Mouse (Mus musculus) layer of hippocampus, adult 8-10 months (tissue): Measurements from ENCODE around the gene Cdk14. TPM values are rescaled to one million over a fixed set of nuclear protein-coding genes. Genes with fewer than 3 reads are reported as not detected.
A peak's percentile ranks its signal among the peaks of the same experiment; 100 is the strongest.

Experiments used
- DNase-seq, 2 experiments: peaks; one replicate each; pipeline ENCODE4 v3.0.0; 2022; ENCODE audit warnings: low spot score in 2 of 2
- total RNA-seq, 4 experiments: library from RNA; stranded (reverse); gene quantifications; 2 replicates each; pipeline ENCODE4 v1.2.4; 2022

Cdk14 gene
- total RNA-seq, 4 experiments from 2014 or later, result 243 to 267 (median 257) TPM

DNA sequence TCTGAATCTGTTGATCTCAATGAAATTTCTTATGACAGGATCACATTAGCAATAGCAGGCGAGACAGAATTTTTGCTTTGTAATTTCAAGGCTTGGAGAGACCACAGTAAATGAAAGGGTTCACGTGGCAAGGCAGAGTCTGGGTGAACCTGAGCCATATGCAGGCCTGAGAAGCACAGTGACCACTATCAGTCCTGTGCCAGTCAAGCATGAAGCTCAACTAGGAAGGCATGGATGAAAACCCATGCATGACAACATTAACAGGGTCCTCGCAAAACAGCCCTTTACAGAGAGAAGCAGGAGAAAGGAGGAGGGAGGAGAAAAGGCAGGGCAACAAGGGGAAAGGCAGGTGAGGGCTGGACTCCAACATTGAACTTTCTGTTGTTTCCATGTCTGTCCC is 311.1 kb downstream of the Cdk14 start:
- DNase-seq, result no peak

DNA sequence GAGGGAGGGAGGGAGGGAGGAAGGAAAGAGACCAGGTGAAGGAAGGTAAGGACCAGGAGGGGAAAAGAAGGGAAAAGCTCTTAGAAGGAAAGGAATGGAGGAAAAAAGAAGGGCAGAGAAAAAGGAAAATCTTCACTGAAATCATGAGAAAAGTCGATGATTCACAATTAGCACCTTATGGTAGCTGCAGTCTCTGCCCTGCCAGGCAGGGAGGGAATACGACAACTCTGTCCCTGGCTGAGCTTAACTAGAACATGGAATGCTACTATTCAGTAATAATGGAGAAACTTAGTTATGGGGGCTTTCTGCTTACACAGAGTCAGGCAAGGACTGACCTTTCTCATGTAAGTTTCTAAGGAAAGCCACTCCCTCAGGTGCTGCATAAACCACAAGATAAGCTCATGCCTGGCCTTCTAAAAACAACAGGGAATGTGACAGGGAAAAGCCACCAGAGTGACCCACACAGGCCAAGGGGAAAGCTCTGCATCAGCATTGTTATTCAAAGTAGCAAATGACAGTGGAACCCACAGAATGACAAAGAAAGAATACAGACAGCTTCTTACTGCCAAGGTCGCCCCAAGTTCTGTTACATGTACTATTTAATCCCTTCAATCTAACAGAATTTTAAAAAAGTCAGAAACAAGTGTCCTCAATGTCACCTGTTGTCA is 323.7 kb downstream of the Cdk14 start:
- no peak for DNase-seq

DNA sequence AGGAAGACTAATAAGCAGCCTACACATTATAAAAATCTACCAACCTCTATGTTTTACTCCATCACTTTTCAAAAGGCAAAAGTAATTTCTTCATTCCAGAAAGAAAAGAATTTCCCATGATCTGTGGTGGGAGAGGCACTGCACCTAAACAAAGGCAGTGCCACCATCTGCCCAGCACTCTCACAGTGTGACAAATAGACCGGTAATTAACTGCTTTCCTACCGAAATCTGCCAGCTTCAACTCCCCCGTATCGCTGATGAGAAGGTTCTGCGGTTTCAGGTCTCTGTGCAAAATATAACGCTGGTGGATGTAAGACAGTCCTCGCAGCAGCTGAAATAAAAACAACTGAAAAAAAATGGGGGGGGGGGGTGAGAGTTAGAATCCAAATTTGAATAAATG is 327.4 kb downstream of the Cdk14 start:
- peak; percentile 59 to 60 for DNase-seq

DNA sequence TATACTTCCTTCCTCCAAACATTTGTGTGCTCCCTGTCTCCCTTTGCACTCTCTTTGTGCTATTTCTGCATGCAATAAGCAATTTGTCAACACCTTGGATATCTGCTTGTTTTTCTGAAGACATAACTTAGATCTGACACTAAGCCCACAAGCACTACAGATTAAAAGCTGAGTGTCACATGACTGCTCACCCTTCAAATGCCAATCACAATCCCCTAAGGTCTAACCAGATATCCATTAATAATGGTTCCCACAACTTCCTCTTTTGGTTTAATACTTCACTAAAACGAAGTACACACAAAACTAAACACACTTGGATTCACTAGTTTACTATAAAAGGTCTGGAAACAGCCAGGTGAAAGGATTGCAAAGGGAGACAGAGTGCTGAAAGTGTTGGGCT is 348.6 kb downstream of the Cdk14 start:
- no peak for DNase-seq

DNA sequence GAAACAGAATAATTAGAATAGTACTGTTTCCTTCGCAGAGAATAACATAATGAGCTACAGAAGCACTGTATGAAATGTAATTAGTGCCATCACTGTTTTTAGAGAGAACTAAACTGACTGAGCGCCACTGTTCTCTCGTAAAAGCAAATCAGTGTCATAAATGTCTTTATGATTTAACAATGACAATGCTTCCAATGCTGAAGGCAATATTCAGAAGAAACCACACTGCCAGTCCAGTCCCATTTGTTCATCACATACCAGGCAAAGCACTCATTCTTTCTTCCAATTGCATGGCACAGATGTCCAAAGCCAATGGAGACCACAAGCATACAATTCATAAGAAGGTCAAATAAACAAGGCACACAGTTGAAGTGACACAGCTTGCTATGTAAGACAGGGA is 355.4 kb downstream of the Cdk14 start:
- DNase-seq, result no peak

DNA sequence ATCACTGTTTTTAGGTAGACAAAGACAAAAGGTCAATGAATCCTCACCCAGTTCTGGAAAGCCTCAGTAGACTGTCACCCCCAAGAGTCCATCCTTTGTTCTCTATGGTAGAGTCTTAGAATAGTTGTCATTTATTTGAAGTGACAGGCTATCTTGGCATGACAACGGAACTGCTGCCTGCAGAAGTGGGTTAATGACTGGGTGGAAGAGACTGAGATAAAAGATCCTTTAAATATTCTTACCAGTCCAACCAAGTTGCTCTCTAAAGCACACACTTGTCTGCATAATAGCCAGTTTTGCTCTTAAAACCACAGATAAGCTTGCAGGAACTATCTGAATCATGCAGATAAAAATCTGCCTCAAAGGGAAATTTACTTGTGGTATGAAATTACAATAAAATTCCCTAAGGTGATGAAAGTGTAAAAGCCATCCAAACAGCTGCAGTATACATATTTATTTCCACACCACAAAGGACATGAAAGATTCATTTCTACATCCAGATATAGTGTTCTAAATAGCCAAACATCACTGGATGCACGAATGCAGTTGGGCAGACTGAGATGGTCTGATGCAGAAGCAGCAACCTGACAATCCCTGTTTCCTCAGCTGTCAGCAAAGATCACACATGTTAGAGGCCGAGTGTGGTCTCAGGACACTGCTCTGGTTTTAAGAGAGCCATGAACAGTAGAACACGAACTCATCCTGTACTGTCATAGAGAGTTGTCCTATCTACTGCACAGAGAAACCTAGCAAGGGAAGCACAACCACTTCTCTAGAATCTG is 363.8 kb downstream of the Cdk14 start:
- no peak for DNase-seq

DNA sequence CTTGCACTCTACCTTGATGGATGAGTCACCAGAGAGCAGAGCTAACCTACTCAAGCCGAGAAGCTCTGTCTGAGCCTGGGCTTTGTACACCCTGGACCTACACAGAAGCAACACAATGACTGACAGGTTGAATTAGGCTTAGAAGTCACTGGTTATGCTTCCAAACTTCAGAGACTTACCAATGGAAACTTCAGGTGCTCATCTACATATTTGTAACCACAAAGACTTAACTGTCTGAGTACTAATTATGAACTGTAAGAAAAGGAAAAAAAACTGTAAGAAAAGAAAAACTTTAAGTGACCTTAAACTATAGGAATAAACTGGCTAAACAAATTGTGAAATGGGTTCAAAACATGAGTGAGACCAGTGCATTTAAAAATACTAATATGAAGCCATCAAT is 364.6 kb downstream of the Cdk14 start:
- no peak for DNase-seq

DNA sequence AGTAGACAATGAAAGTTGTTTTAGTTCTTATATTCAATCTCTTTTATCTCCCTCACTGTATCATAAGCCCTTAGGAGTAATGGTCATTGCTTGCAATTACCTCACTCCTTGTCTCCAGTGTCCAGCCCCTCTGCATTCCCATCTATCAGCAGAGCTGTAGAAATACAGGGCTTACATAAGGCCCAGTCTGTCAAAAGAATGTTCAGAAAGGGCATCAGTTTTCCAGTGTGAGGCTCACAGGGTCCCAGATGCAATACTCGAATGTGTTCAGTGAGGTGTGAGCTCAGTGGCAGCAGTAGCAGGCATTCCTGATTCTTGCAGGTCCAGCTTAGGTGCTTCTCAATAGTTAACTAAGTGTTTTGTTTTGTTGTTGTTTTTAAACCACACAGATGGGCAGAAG is 365.8 kb downstream of the Cdk14 start:
- DNase-seq, result no peak

DNA sequence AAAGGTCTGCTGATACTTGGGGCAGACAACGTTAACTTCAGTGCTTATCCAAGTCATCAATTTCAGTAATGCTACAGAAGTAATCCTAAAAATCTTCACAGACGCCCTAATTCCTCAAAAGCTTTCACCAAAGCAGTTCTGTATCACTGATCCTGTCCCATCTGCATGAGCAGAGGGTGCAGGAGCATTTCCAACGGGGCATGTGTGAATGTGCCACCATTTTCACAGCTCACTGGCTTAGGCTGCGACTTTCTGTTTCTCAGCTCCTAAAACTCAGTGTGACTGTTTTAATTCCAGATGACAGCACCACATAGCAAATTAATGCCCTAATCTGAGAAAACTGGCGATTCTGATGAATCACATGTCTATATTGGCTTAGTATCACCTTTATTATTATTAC is 375.8 kb downstream of the Cdk14 start:
- peak in 1 of 2 experiments; percentile 20 for DNase-seq

DNA sequence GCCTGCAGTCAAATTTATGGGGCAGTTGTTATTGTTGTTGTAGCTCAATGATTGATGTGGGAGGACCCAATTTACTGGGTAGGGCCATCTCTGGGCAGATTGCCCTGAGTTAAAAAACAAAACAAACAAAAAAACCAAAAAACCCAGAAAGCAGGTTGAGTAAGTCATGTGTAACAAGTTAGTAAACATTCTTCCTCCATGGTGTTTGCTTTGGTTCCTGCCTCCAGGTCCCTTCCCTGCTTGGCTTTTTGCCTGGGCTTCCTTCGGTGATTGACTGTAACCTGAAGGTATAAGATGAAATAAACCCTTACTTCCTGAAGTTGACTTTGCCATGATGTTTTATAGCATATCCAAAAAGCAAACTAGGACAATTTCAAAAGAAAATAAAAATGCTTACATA is 377.4 kb downstream of the Cdk14 start:
- DNase-seq, result no peak

DNA sequence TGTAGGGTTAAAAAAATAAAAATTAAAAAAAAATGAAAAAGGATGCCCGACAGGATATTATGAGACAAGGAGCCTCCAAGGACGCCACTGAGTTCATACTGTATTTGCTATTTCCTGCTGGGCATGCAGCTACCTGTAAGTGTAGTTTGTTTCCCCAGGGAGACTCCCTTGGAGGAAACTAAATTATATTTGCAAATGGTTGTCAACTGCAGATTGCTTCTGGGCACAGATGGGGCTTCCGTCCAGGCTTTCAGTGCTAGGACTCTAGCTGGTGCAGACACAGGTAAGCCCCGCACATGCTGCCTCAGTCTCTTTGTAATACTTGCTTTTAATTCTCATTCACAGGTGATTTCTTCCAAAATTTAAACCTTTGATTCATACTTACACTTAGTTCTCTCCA is 378.6 kb downstream of the Cdk14 start:
- no peak for DNase-seq

DNA sequence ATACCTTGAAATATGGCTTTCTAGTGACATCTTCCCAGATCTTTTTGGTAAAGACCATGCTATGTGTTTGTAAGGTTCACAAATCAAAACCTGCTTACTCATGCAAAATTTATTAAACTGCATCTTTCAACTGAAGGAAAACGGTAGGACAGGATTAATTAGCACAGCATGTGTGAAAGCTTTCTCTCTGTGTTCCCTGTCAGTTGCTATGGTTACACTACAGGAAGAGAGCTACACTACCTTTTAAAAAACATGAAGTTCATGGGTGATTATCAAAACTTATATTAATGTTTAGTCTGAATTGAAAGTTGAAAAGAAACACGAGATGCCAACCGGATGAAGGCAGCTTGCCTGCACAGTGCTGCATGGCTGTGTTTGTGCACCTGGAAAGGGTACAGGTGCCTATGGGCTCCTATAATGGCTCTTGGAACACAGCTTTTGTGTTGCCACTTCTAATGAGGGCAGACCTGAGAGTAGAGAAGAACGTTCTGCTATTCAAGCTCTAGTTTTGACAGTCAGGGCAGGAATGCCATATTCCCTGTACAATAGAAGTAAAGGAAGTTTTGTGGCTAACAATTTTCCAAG is 380.3 kb downstream of the Cdk14 start:
- no peak for DNase-seq

DNA sequence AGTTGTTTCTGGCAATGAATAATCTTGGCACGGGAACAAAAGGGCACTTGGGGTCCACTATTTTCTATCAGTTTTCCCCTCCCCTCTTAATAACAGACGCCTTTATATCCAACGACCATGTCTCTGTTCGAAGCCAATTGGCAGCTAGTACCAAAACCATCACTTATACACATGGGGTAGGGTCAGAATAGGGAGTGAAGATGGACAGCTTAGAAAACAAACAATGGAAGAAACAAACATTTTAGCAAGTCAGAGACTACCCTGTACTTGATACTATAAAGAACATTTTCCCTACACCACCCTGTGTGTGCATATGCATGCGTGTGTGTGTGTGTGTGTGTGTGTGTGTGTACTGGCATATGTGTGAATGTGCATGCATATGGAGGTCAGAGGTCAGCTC is 386.7 kb downstream of the Cdk14 start:
- DNase-seq, result no peak

DNA sequence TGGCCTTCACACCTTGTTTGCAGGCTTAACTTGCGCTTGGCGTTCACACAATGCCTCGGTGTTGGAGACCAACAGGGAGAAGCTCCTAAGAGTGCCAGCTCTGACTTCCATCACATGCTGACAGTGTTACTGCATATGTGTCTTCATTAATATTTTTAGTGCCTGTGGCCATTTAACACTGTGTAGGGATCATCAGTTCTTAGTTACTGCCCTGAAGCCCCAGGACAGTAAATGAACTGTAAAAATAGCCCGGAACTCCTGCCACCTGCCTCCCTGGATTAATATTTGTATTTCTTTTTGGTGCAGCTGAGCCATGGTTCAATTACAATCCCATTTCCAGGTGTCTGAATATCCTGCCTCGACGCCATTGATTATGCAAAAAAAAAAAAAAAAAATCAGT is 387.3 kb downstream of the Cdk14 start:
- no peak for DNase-seq

DNA sequence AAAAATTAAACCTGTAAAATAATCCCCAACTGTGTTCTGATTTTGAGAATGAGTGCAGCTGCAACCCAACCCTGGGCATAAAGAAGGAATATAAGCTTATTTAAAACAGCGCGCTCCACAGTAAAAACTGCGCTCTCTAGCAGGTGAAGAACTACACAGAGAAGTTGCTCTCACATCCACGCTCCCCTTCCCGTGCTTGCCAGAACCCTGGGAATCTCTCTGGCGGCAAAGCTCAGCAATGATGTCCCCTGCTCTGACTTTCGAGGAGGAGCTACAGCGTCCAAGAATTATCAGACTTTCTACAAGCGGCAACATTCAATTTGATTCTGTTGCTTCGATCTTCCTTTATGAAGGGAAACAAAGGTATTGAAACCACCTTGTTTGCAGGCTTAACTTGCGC is 387.7 kb downstream of the Cdk14 start:
- no peak for DNase-seq

DNA sequence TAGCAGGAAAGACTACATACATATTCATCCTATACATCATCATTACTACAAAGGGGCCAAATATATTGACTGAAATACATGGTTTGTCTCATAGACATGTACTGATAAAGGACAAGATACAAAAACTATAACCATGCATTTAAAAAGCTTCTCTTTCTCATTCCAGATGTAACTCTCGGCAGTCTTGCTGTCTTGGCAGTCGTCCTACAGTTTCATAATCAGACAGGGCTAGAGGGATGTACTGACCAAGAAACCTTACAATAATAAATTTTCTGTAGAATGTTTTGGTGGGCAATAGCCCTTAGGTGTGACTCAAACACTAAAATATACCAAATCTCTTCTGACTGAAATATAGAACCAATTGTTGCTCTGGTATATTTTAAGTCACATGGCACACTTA is 389.7 kb downstream of the Cdk14 start:
- DNase-seq, result no peak

DNA sequence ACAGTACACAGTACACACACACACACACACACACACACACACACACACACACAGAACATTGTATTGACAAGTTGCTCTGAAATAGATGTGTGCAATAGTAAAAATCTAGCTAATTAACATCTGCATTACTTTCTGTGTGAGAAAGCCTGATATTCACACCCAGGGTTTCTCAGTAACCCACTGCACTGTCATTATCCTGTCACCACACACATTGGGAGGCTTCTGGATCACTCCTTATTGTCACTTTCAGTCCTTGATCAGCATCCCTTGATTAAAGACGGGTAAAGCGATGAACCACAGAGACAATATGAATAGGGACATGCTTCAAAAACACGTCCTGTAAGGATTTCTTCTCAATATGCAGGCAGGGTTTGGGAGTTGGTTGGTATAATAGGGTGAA is 401.2 kb downstream of the Cdk14 start:
- no peak for DNase-seq

DNA sequence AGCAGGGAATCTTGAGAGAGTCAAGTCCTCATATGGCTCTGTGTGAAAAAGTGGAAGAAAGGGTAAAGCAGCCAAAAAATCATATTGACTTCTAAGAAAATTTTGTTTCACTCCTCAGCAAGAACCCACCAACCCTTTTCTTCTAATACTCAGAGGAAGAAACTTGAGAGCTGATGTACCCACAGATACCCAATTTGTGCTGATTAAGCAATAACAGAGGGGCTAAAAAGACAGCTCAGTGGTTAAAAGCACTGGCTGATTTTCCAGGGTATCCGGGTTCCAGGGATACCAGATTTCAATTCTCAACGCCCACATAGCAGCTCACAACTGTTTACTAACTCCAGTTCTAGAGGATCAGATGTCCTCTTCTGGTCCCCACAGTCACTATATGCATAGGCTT is 401.9 kb downstream of the Cdk14 start:
- DNase-seq, result no peak

DNA sequence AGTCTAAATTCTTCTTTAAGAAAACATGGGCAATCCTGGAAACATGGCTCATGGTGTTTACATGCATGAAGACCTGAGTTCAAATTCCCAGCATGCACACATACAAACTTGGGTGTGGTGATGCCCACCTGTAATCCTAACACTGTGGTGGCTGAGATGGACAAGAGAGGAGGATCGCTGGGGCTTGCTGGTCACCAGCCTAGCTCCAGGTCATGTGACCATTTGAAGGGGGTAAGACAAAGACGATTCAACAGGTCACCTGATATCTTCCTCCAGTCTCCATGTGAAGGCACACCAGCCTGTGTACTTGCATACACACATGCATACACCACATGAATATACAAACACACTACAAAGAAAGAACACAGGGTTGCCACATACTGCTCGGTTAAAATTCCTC is 406.3 kb downstream of the Cdk14 start:
- DNase-seq, result no peak

DNA sequence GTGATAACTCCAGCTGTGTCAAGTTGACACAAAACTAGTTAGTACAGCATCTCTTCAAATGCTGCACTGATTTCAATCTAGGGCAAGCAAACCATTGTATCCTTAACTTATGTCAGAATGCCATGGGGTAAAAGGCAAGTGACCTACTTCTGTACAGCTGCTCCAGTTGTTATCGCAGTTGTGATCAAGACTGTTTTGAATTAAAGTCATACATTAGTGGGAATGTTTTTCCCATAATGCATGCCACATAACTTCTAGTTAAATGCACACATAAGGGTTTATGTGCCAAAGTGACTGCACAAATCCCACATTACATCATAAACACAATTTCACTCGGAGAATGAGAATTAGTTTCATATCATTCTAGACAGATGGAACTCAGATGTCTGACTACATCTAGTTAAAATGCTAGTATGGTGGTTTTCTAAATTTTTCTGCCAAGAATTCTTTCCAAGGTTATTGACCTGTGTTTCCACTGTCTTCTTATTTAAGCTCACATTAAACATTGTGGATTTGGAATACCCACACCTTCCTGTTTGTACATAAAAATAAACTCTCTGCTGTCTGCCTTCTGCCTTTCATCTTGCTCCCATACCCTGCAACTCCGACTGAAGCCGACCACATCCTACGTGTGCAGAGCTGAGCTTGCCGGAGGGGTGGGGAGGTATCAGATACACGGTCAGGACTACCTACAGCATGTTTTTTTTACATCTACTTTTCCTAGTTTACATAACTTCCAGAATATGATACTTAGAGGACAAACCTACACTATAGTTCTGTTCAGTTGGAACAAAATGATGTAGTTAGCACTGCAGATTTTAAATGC is 407.4 kb downstream of the Cdk14 start:
- DNase-seq, result no peak

DNA sequence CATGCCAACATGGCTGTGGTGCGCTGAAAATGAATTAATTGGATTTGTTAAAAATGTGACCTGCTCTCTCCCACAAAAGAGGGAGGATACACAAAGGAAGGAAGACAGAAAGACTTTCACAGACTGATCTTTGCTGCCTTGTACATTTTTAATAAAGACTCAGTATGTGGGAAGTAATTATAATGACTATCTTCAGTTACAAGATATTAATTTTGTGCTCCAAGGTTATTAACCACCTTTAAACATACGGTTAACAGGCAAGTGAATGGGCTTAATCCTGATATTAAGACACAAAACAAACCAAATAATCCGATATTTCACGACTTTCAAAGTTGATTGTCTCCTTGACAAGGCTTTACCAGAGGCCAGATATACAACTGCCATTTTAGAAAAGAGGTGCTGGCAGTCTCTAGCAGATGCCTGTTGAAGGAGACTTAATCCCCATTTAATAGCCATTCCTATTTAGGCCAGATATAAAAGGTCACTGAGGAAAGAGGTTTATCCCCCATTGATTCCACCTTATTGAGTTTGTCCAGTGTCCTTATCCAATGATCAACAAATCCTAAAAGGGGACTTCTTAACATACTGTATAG is 411.9 kb downstream of the Cdk14 start:
- DNase-seq, result no peak
